Mouse (Mus musculus): Measurements from ENCODE around the gene Marveld2. TPM values are rescaled to one million over a fixed set of nuclear protein-coding genes. Genes with fewer than 3 reads are reported as not detected.

Marveld2 gene
- polyA plus RNA-seq (2017; shearing (Covaris generic)) = 1 to 10 TPM; 4.3 to 9.7 (median 7.9) TPM

DNA sequence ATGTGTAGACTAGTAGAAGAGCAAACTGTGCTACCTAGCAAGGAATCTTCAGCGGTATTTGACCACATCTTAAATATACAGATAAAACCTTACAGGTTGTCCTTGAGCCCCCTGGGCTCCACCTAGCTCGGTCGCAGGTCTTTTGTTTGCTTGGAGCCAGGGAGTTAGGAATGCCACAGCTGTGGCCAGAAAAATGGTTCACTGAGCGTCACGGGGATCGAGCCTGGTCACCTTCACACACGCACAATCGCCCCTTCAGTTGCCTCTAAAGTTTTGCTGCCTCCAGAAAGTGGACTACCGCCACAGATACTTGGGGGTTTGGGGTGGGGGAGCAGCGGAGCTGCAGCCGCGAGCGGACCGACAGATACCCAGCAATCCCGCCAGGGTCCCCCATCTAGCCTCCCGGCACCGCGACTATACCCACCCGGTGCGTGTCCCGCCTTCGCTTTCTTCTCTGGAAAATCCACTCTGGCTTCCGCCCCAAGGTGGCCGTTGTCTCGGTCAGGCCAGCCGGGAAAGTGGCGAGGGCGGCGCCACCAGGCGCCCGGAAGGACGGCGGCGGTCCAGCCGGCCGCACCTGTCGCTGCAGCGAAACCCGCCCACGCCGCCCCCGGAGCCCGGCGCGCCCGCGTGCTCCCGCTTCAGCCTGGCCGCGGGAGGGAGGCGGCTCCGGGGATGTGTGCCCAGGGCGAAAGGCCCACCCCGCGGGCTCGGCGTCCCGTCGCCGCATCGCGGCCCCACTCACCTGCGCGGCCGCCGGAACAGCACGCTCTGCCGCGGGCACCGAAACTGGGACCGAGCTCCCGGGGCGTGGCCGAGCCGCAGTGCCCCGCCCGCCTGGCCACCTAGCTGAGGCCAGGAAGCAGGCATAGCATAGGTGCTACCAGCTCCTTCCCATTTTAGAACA, at the start of gene Marveld2:
Gene Marveld2 (minus strand): TSS at position 791 of the 907 bp plus-strand sequence.
- ATAC-seq = peak; percentile 74

GRCm38 (mm10) chr13:100659864-100660456, 43.2 kb upstream of the Marveld2 start:
- peak; percentile 77 for ATAC-seq

- no peak for ATAC-seq
These were observed 41.3 kb upstream of the Marveld2 start for GRCm38 (mm10) chr13:100658091-100658490.

- ATAC-seq = no peak
These were observed 34.8 kb upstream of the Marveld2 start, which contains the start of gene Taf9 for GRCm38 (mm10) chr13:100651439-100652186. Gene Taf9 (plus strand): TSS chr13:100651579.

GRCm38 (mm10) chr13:100650550-100651438, 34.0 kb upstream of the Marveld2 start, which contains the start of the genes Ak6 and Rad17:
Gene Ak6 (plus strand): TSS chr13:100650979.
Gene Rad17 (minus strand): TSS chr13:100651051.
- peak; percentile 86 for ATAC-seq

GRCm38 (mm10) chr13:100648223-100648622, 31.5 kb upstream of the Marveld2 start:
- ATAC-seq = no peak

GRCm38 (mm10) chr13:100642471-100643209, 25.9 kb upstream of the Marveld2 start:
- no peak for ATAC-seq

DNA sequence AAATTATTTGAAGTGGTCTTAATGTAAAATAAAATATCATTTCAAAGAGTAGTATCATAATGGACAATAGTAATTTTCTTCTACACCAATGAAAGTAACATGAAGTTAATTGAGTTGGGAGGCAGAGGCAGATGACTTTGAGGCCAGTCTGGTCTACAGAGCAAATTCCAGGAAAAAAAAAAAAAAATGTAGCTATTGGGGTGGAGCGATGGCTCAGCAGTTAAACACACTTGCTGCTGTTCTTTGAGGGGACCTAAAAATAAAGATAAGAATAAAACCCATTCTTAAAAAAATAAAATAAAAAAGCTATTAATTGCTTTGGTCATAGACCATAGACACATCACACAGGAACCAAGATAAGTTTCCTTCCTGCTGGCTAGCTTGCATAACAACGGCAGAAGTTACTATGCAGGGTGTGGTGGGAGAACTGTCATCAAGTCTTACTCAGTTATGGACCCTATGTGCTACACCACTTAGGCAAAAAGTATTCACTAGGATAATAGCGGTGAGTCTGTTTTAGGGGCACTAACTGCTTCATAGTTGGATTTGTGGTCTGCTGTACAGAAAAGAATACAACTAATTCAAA, 17.4 kb upstream of the Marveld2 start:
- no peak for ATAC-seq

GRCm38 (mm10) chr13:100622241-100622640, 5.5 kb upstream of the Marveld2 start:
- ATAC-seq = no peak

DNA sequence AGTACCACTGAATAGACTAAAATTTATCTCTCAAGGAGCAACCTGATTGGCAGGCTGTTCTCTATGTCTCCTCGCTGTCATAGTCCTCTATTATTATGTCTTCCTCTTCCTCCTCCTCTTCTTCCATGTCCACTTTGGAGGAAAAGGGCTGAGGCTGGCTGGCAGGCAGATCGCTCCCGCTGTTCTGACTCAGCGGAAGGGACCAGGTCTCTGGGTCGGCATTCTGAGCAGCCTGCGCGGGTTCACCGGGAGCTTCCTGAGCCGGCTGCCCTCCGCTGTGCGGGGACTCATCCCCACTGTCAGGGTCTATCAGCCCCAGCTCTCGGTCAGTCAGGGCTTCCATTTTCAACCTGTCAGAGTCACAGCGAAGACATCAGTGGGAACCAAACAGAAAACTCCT, 812 bp upstream of the Marveld2 start:
- ATAC-seq = no peak

GRCm38 (mm10) chr13:100612903-100613302, 3.9 kb downstream of the Marveld2 start:
- ATAC-seq = no peak

- ATAC-seq = no peak
These were observed 4.5 kb downstream of the Marveld2 start for GRCm38 (mm10) chr13:100612251-100612650.

DNA sequence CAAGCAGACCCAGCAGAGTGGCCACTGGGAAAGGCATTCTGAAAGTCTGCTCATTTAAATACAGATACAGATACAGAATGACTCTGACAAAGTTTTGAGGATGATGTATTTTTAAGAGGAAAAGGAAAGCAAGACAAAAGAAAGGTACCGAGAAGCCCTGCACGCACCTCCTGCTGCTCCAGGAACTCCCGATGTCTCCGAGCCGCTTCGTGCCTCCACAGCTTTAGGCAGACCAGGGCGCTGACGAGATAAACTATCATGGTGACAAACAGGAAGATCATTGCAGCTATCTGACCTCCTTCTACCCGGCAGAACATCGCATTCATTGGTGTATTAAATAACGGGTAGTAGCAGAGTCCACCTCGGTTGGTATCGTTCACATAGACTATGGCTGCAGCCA, 5.5 kb downstream of the Marveld2 start:
- ATAC-seq = no peak

- ATAC-seq = no peak
These were observed 9.0 kb downstream of the Marveld2 start for GRCm38 (mm10) chr13:100607756-100608155.

DNA sequence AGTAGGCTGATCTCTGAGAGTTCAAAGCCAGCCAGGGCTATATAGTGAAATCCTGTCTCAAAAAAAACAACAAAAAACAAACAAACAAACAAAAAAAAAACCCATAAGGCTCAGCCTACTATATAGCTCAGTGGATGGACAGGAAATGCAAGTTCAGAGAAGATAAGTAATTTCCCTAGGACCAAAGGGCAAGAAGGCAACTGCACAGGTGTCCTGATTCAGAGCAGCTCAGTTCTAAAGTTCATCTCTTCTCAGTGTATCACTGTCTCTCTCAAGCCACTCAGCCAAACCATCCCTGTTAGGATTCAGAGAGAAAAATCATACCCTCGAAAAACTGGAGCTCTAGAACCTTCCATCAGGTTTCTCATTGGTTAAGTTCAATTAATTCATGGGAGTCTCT, 10.9 kb downstream of the Marveld2 start:
- no peak for ATAC-seq

- ATAC-seq = no peak
These were observed 13.1 kb downstream of the Marveld2 start for GRCm38 (mm10) chr13:100603738-100604095.

- ATAC-seq = no peak
These were observed 13.6 kb downstream of the Marveld2 start for GRCm38 (mm10) chr13:100603031-100603737.

DNA sequence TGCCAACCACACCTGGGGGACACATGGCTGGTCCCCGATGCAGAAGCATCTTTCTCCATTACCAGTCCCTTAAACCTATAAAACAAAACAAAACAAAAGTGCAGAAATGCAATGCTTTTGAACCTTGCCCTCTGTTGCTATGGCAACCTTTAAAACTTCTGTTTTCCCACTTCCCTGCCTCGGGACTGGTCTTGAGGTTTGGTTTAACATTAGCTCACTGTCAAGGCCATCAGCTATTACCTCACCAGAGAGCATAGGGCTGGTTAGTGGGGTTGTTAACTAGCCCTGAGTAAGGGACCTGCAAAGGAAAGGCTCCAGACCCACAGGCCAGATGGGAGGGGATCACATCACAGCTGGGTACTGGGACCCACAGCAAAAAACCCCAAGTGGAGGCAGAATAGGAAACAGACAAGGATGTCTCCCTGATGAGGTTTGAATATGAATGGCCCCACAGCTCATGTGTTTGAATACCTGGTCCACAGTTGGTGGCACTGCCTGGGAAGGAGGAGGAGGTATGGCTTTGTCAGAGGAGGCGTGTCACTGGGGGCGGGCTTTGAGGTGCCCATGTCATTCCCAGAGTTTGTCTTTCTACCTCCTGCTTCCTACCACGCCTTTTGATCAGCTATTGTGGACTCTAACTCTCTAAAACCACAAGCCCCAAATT, 14.4 kb downstream of the Marveld2 start:
- no peak for ATAC-seq

- no peak for ATAC-seq
These were observed 15.7 kb downstream of the Marveld2 start for GRCm38 (mm10) chr13:100601034-100601433.

- no peak for ATAC-seq
These were observed 16.5 kb downstream of the Marveld2 start for GRCm38 (mm10) chr13:100600317-100600716.
